In genomic region chr8:44687126-44687525, GRCm38 (mm10) we compare ENCODE assay signal across 19 mouse cellular contexts.
"Had no signal": no experiment of that assay in that cellular context is flagged by ENCODE, and none has a peak within 500 bp of the region (broad histone marks: within the 10 kb centered on the region; RNA-seq: fewer than 3 reads in every experiment).

No protein-coding gene starts in this region.

- DNase-seq: liver; liver, embryonic 13.5 days; liver, postnatal 0 days; midbrain, embryonic 14.5 days; retina, postnatal 1 day; right cerebral cortex, adult 18-20 months; right cerebral cortex, postnatal 25 days; right cerebral cortex, postnatal 4 days; spleen, adult 18-20 months; thymus, adult 18-20 months; thymus, postnatal 14 days; thymus, postnatal 36 days had no signal

- H3K27me3 ChIP-seq: liver, embryonic 13.5 days; liver, embryonic 15.5 days; midbrain, embryonic 12.5 days; neural tube, embryonic 13.5 days; neural tube, embryonic 15.5 days had no signal

- H3K4me1 ChIP-seq: liver, embryonic 13.5 days; liver, embryonic 15.5 days; midbrain, embryonic 10.5 days; midbrain, embryonic 12.5 days; neural tube, embryonic 15.5 days had no signal

- H3K27ac ChIP-seq: liver, embryonic 13.5 days; liver, embryonic 15.5 days; midbrain, embryonic 10.5 days; midbrain, embryonic 12.5 days; neural tube, embryonic 13.5 days; neural tube, embryonic 15.5 days had no signal

- ATAC-seq: liver, postnatal 0 days; midbrain, embryonic 16.5 days had no signal

- H3K9ac ChIP-seq: liver, embryonic 13.5 days; liver, embryonic 15.5 days; liver, postnatal 0 days; midbrain, embryonic 12.5 days; neural tube, embryonic 13.5 days; neural tube, embryonic 15.5 days had no signal

- H3K4me3 ChIP-seq: liver, embryonic 13.5 days; liver, embryonic 15.5 days; midbrain, embryonic 10.5 days; midbrain, embryonic 12.5 days; myocyte; neural tube, embryonic 13.5 days; neural tube, embryonic 15.5 days had no signal

- H3K36me3 ChIP-seq: liver, embryonic 13.5 days; liver, embryonic 15.5 days; midbrain, embryonic 10.5 days; midbrain, embryonic 12.5 days; neural tube, embryonic 13.5 days; neural tube, embryonic 15.5 days had no signal

- H3K9me3 ChIP-seq: liver, embryonic 13.5 days; liver, embryonic 15.5 days; midbrain, embryonic 10.5 days; midbrain, embryonic 12.5 days; neural tube, embryonic 13.5 days; neural tube, embryonic 15.5 days had no signal

- H3K4me2 ChIP-seq: liver, embryonic 13.5 days; liver, embryonic 15.5 days; midbrain, embryonic 12.5 days; neural tube, embryonic 13.5 days; neural tube, embryonic 15.5 days had no signal
